Mouse (Mus musculus) liver (tissue): ENCODE measurements around the gene Plekhm2.

Experiments
- DNase-seq: peaks from one replicate; pipeline ENCODE4 v3.0.0-alpha.2; 2020; ENCODE audit warnings: mixed read lengths

Gene Plekhm2

DNA sequence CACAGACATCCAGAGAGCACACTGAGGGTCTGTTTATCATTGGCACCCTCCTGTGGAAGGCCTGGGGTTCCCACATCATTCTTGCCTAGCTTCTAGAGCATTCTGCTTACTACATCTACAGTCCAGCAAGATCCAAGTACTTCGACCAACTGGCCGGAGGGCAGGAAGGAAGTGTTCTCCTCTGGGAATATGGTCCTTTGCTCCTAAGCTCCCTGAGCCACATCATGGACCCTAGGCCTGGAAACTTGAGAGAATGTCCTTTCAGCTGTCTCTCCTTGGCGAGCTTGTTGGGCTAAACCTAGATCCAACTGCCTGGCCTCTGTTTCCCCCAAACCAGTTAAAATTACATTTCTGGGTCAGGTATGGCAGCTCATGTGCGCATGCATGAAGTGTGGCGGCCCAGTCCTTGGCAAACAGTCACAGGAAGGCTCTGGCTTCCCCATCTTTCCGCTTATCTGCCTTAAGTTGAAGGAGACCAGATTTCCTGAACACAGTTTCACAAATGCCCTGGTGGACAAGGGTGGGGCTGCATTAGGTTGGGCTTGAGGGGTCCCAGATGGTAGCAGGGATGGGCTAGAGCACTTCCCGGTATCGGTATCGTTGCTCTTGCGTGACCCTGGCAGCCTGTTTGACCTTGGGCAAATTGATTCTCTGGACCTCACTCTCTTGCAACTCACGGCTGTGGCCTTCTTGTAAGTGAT lies 62.0 kb downstream of the Plekhm2 start:
- no peak for DNase-seq

DNA sequence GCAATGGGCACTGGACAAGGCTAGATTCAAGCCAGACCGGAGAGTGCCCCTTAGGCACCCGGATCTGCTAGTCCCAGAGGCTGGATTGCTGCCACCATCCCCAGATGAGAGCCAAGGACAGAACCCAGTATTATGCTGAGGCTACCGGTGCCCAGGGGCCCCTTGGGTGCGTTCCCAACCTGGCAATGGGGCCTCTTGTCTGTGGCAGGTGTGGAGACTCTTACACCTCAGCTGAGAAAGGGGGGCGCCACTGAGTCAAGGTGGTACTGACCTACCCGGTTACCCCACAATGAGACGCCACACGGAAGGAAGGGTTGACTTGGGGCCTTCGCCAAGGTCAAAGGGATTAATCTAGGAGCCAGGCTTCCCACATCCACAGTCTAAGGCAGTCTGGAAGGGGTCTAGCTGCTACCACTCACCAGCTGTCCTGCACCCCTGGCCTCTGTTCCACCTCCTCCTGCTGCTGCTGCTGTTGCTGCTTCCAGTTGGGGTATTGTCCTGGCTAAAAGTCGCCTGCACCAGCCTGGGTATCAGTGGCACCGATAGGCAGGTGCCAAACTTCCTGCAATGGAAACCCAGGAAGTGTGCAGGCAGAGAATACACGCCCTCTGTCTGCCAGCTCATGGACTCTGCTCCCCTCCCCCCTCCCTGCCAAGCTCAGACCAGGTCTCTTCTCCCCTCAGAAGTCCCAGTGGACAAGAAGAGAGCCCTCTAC lies 63.4 kb downstream of the Plekhm2 start:
- no peak for DNase-seq

DNA sequence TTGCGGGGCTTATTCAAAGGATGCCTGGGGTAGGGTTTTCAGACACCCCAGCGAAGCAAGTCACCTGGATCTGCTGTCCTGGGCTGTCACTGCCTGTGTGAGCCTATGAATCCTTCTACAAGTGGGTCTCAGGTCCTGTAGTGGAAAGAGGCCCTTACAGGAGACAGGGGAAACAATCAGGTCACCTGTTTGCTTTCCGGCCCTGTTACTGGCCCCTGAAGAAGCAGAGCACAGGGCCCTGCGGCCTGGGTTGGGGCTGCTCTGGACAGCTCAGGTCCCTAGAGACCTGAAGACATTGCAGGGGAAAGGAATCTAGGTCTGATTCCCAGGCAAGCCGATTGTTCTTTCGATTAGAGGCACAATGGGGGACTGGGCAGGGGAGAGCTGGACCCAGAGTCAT lies 64.3 kb downstream of the Plekhm2 start:
- DNase-seq: no peak

DNA sequence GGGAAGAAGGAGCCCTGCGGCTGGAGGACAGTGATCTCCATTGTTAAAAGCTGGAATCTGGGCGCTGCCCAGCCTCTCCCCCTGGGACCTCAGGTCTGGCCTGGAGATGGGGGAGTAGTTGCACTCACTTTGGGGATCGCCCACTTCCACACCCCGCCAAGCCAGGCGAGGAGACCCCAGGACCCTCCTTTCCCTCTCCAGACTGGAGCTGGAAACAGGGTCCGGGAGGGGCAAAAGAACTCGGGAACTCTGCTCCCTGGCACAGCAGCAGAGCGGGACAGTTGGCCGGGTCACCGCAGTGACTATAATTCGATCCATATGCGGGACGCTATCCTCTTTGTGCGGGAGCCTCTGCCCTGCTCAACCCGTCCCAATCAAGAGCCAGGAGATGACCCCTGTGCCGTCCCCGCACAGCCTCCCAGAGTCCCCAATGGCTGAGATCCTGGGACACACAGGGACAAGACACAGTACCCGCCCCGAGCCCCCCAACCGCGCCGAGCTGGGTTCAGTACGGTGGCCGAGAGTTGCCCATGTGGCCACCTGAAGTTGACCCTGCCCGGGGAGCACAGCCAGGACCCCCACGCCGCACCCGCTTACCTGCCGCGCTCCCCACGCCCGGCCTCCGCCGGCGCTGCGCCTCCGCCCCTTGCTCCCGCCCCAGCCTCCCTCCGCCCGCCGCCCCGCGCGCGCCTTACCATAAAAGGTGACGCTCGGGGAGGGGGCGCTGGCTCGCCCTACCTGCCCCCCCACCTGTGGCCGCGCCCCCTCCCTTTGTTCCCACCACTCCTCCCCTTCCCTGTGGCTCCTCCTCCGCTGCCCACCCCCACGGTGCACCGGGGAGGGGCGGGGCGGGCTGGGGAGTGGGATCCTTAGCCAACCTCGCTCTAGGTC lies 65.2 kb downstream of the Plekhm2 start:
- peak; percentile 38 for DNase-seq

DNA sequence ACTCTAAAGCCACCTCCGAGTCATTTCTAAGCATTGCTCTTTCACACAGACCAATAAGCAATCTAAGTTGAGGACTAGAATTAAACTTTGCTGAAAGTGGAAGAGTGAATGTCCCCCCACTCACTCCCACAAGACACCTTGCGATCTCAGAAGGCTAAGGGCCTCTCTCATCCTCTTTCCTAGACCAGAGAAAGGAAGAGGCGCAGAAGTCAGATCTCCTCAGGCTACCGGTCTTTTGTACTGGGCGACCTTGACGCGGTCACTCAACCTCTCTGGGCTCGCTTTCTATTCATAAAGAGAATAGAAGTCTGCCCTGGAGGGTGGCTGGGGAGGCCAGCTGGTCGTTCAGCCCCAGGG lies 65.8 kb downstream of the Plekhm2 start:
- no peak for DNase-seq

DNA sequence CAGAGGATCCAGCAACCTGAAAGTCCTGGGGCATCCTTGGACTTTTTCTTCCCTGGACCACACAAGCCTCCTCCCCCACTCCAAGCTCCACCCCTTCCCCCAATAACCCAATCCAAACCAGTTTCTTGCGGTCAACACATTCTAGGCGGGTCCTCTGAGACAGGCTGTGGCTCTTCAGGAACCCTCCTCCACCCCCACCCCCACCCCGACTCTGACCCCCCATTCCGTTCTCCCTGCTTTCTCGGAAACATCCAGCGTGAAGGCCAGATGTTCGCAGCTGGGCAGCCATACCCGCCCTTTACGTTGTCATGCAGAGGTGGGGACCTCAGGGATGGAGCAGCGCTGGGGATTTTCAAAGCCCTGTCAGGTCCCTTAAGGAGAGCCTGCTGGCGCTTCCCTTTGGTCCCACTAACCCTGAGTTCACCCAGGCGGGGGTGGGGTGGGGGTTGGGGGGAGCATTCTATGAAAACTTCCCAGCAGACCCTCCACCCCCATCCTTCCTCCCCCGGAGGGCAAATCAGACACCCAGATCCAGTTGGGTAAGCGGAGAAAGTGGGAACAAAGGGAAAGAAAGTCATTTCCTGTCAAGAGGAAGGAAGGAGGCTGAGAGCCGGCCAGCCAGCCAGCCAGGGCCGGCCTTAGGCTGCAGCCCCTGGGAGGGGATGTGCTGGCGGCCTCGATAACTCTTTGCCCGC lies 66.4 kb downstream of the Plekhm2 start:
- no peak for DNase-seq

DNA sequence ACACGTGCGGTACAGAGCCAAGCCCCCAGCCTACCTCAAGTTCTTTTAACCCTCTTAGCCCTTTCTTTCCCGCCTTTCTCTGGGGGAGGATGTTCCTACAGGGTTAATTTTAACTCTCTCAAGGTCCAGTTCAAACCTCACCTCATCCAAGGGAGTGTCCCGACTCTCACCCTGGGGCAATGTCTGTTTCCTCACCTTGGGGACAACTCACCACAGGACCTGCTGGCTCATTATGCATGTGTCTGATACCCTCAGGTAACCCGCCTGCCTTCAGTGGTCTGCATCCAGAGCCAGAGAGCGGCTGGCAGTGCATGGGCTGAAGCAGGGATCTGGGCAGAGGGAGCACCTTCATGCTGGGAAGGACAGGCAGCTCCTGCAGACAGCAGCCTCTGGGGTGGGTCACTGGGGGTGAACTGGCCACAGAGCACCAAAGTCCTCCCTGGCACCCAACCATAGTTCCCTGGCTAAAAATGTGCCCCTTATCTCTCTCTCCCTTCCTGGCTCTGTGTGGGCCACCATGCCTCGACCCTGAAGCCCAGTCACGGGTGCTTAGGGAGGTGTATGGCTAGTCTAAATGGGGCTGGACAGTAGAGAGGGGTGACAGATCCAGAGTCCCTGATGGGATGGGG lies 67.9 kb downstream of the Plekhm2 start:
- DNase-seq: no peak

DNA sequence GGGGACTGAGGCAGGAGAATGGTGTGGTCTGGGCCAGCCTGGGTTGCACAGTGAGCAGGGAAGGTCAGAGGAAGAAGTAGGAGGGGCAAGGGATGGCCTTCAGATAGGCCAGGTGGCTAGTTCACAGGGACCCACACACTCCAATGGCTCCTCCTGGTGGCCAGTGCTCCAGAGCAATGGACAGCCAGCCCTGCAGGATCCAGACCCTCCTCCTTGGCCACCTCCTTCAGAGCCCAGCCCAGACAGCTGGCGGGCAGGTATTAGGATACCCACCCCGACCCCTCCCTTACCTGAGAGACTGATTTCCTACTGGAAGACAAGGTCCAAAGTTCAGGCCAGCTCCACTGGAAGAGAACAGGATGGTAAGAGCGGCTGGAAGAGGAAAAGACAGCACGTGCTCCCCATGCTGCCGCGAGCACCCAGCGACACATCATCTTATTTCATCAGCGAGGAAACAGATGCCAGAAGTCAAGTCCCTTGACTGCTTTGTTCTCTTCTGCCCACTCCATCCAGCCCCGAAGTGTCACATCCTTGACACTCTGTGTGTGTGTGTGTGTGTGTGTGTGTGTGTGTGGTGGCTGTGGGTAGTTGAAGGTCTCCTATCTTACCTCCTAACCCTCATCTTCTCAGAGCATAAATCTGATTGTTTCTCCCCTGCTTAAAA lies 69.0 kb downstream of the Plekhm2 start:
- DNase-seq: no peak

DNA sequence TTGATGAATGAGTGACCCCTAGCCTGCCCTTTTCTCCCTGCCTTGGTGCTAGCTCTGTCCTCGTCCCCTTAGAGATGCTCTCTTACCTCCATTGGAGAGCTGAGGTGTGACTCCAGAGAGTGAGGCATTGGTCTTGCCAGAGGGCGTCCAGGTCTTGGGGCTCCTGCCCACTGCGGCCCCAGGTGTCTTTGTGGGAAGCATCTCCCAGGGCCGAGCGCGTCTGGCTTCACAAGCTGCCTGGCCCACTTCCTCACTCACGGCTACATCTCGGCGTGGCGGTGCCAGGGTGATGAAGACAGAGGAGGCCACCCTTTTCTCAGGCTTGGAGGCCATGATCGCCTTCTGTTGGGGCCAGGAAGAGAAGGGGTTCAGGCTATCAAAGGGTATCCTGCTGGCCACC lies 69.6 kb downstream of the Plekhm2 start:
- DNase-seq: no peak

DNA sequence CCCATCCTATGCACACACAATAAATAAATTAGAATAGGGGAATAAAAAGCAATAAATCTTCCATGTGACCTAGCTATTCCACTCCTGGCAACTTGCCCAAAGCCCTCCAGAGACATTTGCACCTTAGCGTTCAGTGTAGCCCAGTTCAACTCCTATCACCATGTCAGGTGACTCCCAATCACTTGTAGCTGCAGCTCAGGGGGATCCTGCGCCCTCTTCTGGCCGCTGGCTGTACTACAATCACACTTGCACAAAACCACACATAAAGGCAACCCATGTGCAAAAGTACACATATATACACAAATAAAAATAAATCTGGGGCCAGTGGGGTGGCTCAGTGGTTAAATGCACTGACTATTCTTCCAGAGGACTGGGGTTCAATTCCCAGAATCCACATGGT lies 73.2 kb downstream of the Plekhm2 start:
- DNase-seq: peak; percentile 54

DNA sequence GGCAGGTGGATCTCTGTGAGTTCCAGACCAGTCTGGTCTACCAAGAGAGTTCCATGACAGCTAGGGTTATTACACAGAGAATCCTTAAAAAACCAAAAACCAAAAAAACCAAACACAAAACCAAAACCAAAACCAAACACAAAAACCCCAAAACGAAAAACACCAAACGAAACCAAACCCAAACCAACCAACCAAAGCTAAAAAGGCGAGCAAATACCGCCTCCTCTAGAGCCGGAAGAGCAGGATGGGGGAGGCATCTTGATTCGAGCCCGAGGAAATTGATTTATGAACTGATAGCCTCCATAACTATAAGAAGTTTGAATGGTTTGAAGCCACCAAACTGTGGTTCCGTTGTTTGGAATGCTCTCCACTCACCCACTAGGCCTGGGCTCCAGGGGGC lies 80.8 kb downstream of the Plekhm2 start:
- DNase-seq: no peak

DNA sequence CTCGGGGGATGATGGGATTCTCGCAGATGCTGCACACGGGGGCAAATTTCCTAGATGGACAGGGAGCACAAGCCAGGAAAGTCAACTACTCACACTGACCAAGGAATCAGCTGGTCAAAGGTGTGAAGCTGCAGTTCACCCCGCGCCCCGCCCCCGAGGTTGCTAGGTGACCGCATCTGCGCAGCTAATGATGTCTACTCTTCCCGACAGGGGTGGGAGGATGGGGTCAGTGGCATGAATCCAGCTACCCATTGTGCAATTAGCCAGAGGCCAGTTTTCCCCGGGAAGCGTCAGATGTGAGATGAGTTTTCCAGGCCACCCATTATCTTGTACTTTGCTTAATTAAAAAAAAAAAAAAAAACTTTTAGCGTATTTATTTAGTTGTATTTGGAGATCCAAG lies 83.6 kb downstream of the Plekhm2 start:
- no peak for DNase-seq

DNA sequence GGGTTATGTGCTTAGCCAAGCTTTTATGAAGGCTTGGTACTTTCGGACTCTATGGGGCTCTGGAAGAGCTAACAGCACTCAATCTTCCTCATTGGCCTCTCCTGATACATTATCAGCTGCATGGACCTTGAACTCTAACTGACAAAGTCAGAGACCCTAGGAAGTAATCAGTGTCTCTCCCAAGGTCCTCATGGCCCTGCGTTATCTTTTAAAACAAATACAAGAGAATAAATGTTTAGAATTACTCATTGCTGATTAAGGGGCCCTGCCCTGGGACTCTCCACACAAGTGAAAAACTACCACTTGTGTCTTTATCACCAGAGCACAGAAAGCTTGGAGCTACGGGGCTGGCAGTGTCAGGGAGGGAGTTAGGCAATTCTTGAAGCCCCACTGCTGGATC lies 85.9 kb downstream of the Plekhm2 start:
- peak; percentile 29 for DNase-seq

DNA sequence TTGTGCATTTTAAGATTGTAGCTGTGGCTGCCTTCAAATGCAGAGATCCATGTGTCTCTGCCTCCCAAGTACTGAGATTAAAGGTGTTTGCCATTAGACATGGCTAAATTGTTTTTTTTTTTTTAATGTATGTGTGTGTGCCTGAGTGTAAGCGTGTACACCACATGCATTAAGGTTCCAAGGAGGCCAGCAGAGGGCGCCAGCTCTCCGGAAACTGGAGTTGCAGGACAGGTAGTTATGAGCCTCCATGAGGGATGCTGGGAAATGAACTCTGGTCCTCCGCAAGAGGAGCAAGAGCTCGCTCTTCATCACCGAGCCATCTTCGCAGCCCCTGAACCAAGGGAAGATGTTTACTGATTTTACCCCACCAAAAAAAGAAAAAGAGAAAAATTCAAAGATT lies 87.8 kb downstream of the Plekhm2 start:
- DNase-seq: peak; percentile 49

DNA sequence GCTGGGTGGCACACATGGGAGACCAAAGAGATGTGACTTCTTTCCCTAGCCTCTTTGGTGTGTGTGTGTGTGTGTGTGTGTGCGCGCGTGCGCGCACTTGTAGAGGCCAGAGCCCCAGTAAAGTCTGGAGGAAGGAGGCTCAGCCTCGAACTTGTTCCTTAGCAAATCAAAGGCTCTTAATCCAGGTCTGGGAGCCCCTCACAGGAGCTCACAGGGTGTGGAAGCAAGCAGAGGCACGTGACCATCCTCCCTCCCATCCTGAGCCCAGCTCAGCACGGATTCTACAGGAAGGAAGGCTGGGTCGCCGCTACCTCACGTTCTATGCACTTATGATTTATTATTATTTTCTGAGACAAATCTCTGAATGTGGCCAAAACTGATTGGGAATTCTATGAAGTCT lies 88.3 kb downstream of the Plekhm2 start:
- DNase-seq: no peak
